Mouse (Mus musculus) liver, adult 2 months (tissue): ENCODE measurements around the gene Lars2. TPM values are rescaled to one million over a fixed set of nuclear protein-coding genes. Genes with fewer than 3 reads are reported as not detected.

Experiments
- DNase-seq: peaks from one replicate; pipeline ENCODE4 v3.0.0-alpha.2; 2011; ENCODE audit warnings: low read depth, low spot score; ENCODE audit errors: extremely low read depth
- H3K27ac ChIP-seq: fragments of 200-500 bp; replicated peaks from 2 replicates; pipeline ENCODE4 v1.5.1; 2012; ENCODE audit warnings: low read depth, mild to moderate bottlenecking, control low read depth, inconsistent platforms, low read length; ENCODE audit not compliant: insufficient read depth
- H3K27me3 ChIP-seq: fragments of 200-500 bp; 2 replicates; pipeline ENCODE4 v1.6.1; 2012; ENCODE audit warnings: mild to moderate bottlenecking, moderate library complexity, low read length, inconsistent platforms; ENCODE audit not compliant: control insufficient read depth, insufficient read depth
- H3K36me3 ChIP-seq: fragments of 200-500 bp; 2 replicates; pipeline ENCODE4 v1.6.1; 2012; ENCODE audit warnings: low read length, inconsistent platforms; ENCODE audit not compliant: control insufficient read depth, insufficient read depth
- H3K4me1 ChIP-seq: fragments of 200-500 bp; 2 replicates; pipeline ENCODE4 v1.6.1; 2011; ENCODE audit warnings: low read length; ENCODE audit not compliant: control insufficient read depth, insufficient read depth
- H3K4me3 ChIP-seq: fragments of 200-500 bp; 2 replicates; pipeline ENCODE4 v1.5.1; 2011; ENCODE audit warnings: low read depth, mild to moderate bottlenecking, control low read depth, low read length, moderate library complexity; ENCODE audit not compliant: insufficient read depth
- H3K79me2 ChIP-seq: fragments of 200-500 bp; 2 replicates; pipeline ENCODE4 v1.6.1; 2012; ENCODE audit warnings: inconsistent platforms, mild to moderate bottlenecking, low read length, moderate library complexity; ENCODE audit not compliant: control insufficient read depth, insufficient read depth
- H3K9ac ChIP-seq: fragments of 200-500 bp; 2 replicates; pipeline ENCODE4 v1.6.1; 2012; ENCODE audit warnings: low read depth, mild to moderate bottlenecking, control low read depth, inconsistent platforms, low read length
- CTCF ChIP-seq: fragments of 200-500 bp; IDR thresholded peaks from 2 replicates; pipeline ENCODE4 v1.5.1; 2011; ENCODE audit warnings: low read depth, low read length, control low read depth
- POLR2A ChIP-seq: fragments of 200-500 bp; IDR thresholded peaks from 2 replicates; pipeline ENCODE4 v1.6.1; 2011; ENCODE audit warnings: low read length, control low read depth; ENCODE audit not compliant: insufficient read depth; ENCODE audit errors: extremely low read depth
- WGBS: fragments of 180-500 bp; shearing (Covaris S2); methylation state at CpG from one replicate; pipeline ENCODE4 v1.1.7; 2018; 5-methylcytosine and 5-hydroxymethylcytosine counted together
- polyA plus RNA-seq: library from polyadenylated mRNA; depleted of rRNA; stranded (reverse); fragments of >200 nt; gene quantifications from 2 replicates; pipeline ENCODE4 v1.2.3, GENCODE M21; 2012
- total RNA-seq: library from RNA; depleted of rRNA; stranded (reverse); fragments of >200 nt; gene quantifications from 2 replicates; pipeline ENCODE4 v1.2.3, GENCODE M21; 2014

Lars2 gene
- total and polyA plus RNA-seq, 2 experiments: 24.1 to 482 TPM

GRCm38 (mm10) chr9:123479876-123480252 is 113.1 kb downstream of the Lars2 start:
- Histone ChIP-seq H3K27ac (no peak overlapping the region), H3K36me3 (peaks cover 2% of the 10 kb centered on the region; the same call in 1 of the 2 replicates), H3K4me3 (0 out of 2 replicates have a peak overlapping the region, but pooled peaks have one; percentile 2), H3K9ac (no peak overlapping the region; the same call in 1 of the 2 replicates), H3K27me3 (no peaks in the 10 kb centered on the region), H3K79me2 (peaks cover 39% of the 10 kb centered on the region), H3K4me1 (peaks cover 26% of the 10 kb centered on the region)
- 69% methylated on average over 8 of the region's 8 CpGs for WGBS
- TF ChIP-seq POLR2A: no peak
- no peak for TF ChIP-seq CTCF
- DNase-seq: no peak

GRCm38 (mm10) chr9:123480253-123480921 is 113.7 kb downstream of the Lars2 start:
- peaks cover 2% of the 10 kb centered on the region; the same call in 1 of the 2 replicates for H3K36me3 ChIP-seq
- peaks cover 40% of the 10 kb centered on the region for H3K79me2 ChIP-seq
- no peaks in the 10 kb centered on the region for H3K27me3 ChIP-seq
- H3K9ac ChIP-seq: no peak overlapping the region
- peaks cover 26% of the 10 kb centered on the region for H3K4me1 ChIP-seq
- DNase-seq: no peak
- WGBS: 71% methylated on average over 18 of the region's 18 CpGs
- TF ChIP-seq POLR2A: no peak
- TF ChIP-seq CTCF: no peak
- H3K4me3 ChIP-seq: peak overlapping the region; percentile 19
- no peak overlapping the region for H3K27ac ChIP-seq

- Histone ChIP-seq H3K36me3 (peaks cover 2% of the 10 kb centered on the region; the same call in 1 of the 2 replicates), H3K9ac (no peak overlapping the region), H3K27me3 (no peaks in the 10 kb centered on the region), H3K4me1 (peaks cover 26% of the 10 kb centered on the region), H3K4me3 (no peak overlapping the region), H3K79me2 (peaks cover 40% of the 10 kb centered on the region), H3K27ac (no peak overlapping the region)
- TF ChIP-seq CTCF: no peak
- TF ChIP-seq POLR2A: no peak
- 53% methylated on average over 7 of the region's 7 CpGs for WGBS
- DNase-seq: no peak
Measured at GRCm38 (mm10) chr9:123481136-123481535, 114.4 kb downstream of the Lars2 start.

- no peak overlapping the region for H3K4me3 ChIP-seq
- WGBS: 88% methylated on average over 1 of the region's 1 CpGs
- no peak overlapping the region for H3K27ac ChIP-seq
- H3K79me2 ChIP-seq: peaks cover 47% of the 10 kb centered on the region
- peaks cover 31% of the 10 kb centered on the region for H3K4me1 ChIP-seq
- no peak for TF ChIP-seq CTCF
- no peak for TF ChIP-seq POLR2A
- no peak overlapping the region for H3K9ac ChIP-seq
- DNase-seq: no peak
- H3K27me3 ChIP-seq: no peaks in the 10 kb centered on the region
- peaks cover 2% of the 10 kb centered on the region; the same call in 1 of the 2 replicates for H3K36me3 ChIP-seq
Measured at GRCm38 (mm10) chr9:123483598-123483997, 116.9 kb downstream of the Lars2 start.

GRCm38 (mm10) chr9:123484830-123485229 is 118.1 kb downstream of the Lars2 start:
- H3K36me3 ChIP-seq: peaks cover 2% of the 10 kb centered on the region; the same call in 1 of the 2 replicates
- no peak overlapping the region for H3K9ac ChIP-seq
- no peak for TF ChIP-seq CTCF
- no peak for TF ChIP-seq POLR2A
- peaks cover 43% of the 10 kb centered on the region for H3K79me2 ChIP-seq
- H3K27ac ChIP-seq: no peak overlapping the region
- H3K4me1 ChIP-seq: peaks cover 25% of the 10 kb centered on the region
- no peak overlapping the region for H3K4me3 ChIP-seq
- DNase-seq: no peak
- WGBS: 95% methylated on average over 3 of the region's 3 CpGs
- H3K27me3 ChIP-seq: no peaks in the 10 kb centered on the region

- no peak for DNase-seq
- H3K27ac ChIP-seq: no peak overlapping the region
- no peaks in the 10 kb centered on the region for H3K27me3 ChIP-seq
- H3K9ac ChIP-seq: no peak overlapping the region
- H3K4me1 ChIP-seq: peaks cover 18% of the 10 kb centered on the region
- H3K79me2 ChIP-seq: peaks cover 41% of the 10 kb centered on the region
- no peak overlapping the region for H3K4me3 ChIP-seq
- WGBS: 85% methylated on average over 4 of the region's 4 CpGs
- TF ChIP-seq CTCF (no peak), POLR2A (no peak)
- H3K36me3 ChIP-seq: peaks cover 2% of the 10 kb centered on the region; the same call in 1 of the 2 replicates
Measured at GRCm38 (mm10) chr9:123485561-123485960, 118.8 kb downstream of the Lars2 start.
